Mouse (Mus musculus) embryonic facial prominence, embryonic 12.5 days (tissue): Measurements from ENCODE around the gene Gm45234. TPM values are rescaled to one million over a fixed set of nuclear protein-coding genes. Genes with fewer than 3 reads are reported as not detected.

Source experiments
- ATAC-seq: fragments of 200-750 bp; cut with Nextera tagmentation; 2 replicates; pipeline ENCODE4 v1.8.0; 2017; ENCODE audit not compliant: insufficient number of reproducible peaks, insufficient read depth, low FRiP score, low TSS enrichment
- H3K27ac ChIP-seq: fragments of 300-500 bp; sonication (generic); 2 replicates; pipeline ENCODE4 v1.5.1; 2016; ENCODE audit warnings: mild to moderate bottlenecking
- H3K27me3 ChIP-seq: fragments of 300-500 bp; sonication (generic); 2 replicates; pipeline ENCODE4 v1.6.1; 2016; ENCODE audit warnings: mild to moderate bottlenecking, moderate library complexity
- H3K36me3 ChIP-seq: fragments of 300-500 bp; sonication (generic); 2 replicates; pipeline ENCODE4 v1.6.1; 2016; ENCODE audit warnings: mild to moderate bottlenecking
- H3K4me1 ChIP-seq: fragments of 300-500 bp; sonication (generic); 2 replicates; pipeline ENCODE4 v1.6.1; 2016
- H3K4me2 ChIP-seq: fragments of 300-500 bp; sonication (generic); replicated peaks from 2 replicates; pipeline ENCODE4 v1.6.1; 2016; ENCODE audit warnings: mild to moderate bottlenecking, moderate library complexity
- H3K4me3 ChIP-seq: fragments of 300-500 bp; sonication (generic); 2 replicates; pipeline ENCODE4 v1.5.1; 2016; ENCODE audit warnings: mild to moderate bottlenecking
- H3K9ac ChIP-seq: fragments of 300-500 bp; sonication (generic); 2 replicates; pipeline ENCODE4 v1.6.1; 2016; ENCODE audit warnings: mild to moderate bottlenecking, moderate library complexity
- H3K9me3 ChIP-seq: fragments of 300-500 bp; sonication (generic); 2 replicates; pipeline ENCODE4 v1.6.1; 2016; ENCODE audit warnings: mild to moderate bottlenecking, moderate library complexity
- WGBS: fragments of 180-500 bp; shearing (Covaris S2); methylation state at CpG from one replicate; pipeline ENCODE4 v1.1.7; 2016; 5-methylcytosine and 5-hydroxymethylcytosine counted together
- polyA plus RNA-seq: library from polyadenylated mRNA; unstranded; fragments of >200 nt; fragmentation: Nextera tagmentation; extraction: Ambion mirVana; gene quantifications from 2 replicates; pipeline ENCODE4 v1.2.1, GENCODE M21; 2016

Gene Gm45234
- polyA plus RNA-seq, 1 experiment from 2014 or later, result not detected

DNA sequence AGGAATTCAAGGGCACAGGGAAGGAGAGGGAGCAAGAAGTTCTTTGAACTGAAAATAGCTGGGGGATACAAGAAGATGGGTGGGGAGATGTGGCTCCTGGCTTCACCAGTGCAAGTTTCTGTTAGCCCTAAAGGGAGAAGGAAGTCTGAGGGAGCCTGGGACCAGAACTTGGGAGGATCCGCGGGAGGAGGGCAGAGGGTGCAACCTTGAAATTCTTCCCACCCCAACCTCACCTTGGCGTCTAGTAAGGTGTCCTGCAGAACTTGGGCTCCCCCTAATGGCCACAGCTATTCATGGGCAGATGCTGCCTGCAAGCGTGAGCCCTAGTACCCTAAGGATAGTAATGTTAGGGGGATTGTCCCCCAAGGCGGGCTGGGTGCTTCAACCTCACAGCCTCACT, 3.4 kb upstream of the Gm45234 start:
- H3K9ac ChIP-seq, result no peak overlapping the region
- H3K27me3 ChIP-seq, result no peaks in the 10 kb centered on the region
- H3K27ac ChIP-seq, result peak overlapping the region; percentile 99
- no peaks in the 10 kb centered on the region for H3K9me3 ChIP-seq
- peaks cover 36% of the 10 kb centered on the region for H3K4me1 ChIP-seq
- no peaks in the 10 kb centered on the region for H3K36me3 ChIP-seq
- WGBS, result 3% methylated on average over 5 of the region's 5 CpGs
- ATAC-seq, result no peak
- H3K4me3 ChIP-seq, result 0 out of 2 replicates have a peak overlapping the region, but pooled peaks have one; percentile 4
- H3K4me2 ChIP-seq, result peak overlapping the region; percentile 78

DNA sequence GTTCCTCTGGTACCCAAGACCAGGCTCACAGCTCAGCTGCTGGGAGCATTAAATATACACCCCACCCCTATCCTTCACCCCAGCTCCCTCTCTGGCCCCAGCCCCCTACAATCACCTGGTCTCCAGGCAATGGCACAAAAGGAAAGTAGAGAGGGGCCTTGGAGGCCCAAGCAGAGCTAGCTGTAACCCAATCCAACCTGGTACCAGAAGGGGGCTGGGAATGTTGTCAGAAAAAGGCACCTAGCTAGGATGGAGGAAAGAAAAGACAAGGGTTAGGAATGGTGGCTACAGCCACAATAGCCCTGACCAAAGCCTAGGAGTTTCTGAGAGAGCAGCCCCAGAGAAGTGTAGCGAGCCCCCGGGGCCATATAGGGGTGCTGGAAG, 3.0 kb upstream of the Gm45234 start:
- Histone ChIP-seq H3K9ac (peak overlapping the region; percentile 40; the same call in 1 of the 2 replicates), H3K36me3 (no peaks in the 10 kb centered on the region), H3K4me1 (peaks cover 41% of the 10 kb centered on the region), H3K4me3 (0 out of 2 replicates have a peak overlapping the region, but pooled peaks have one; percentile 4), H3K4me2 (peak overlapping the region; percentile 78), H3K27ac (peak overlapping the region; percentile 99), H3K9me3 (no peaks in the 10 kb centered on the region), H3K27me3 (no peaks in the 10 kb centered on the region)
- ATAC-seq, result no peak
- 61% methylated on average over 2 of the region's 2 CpGs for WGBS

DNA sequence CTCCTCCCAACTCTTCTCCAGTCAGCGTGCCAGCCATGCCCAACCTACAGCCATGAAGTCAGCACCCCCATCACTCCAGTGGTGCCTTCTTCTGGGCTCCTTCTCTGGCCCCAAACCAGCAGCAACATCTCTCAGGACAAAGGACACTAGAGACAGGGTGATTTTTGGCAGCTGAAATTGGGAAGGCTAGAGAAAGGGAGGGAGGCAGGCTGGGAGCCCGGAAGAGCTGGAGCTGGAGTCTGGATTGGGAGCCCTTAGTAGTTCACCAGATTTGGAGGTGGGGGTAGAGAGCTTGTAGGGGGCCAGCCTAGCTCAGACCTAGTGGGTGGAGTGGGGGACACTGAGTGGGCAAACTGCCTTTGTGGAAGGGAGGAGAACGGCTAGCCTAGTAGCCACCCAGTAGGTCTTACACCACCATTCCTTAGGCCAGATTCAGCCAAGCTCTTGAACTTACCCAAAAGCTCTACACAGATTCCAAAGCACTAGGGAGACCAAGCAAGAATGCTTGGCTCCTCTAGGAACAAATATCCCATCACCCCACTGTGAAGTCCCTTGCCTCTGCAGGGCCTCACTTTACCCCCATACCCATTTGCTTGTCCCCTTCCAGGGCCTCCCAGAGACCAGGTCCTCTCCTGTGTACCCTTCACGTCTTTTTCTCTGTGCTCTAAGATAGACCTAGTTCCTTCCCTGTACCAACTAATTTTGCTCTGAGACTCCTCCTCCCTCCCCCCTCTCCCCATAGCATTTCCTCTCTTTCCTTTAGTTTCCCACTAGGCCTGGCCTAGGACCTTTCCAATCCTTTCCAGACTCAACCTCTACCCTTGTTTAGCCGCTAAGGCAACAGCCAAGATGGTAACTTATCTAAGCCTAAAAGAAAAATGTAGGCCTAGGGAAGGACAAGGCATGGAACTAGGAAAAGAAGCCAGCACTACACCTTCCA, 2.4 kb upstream of the Gm45234 start:
- WGBS, result 24% methylated on average over 5 of the region's 5 CpGs
- peak overlapping the region; percentile 98 for H3K9ac ChIP-seq
- H3K27ac ChIP-seq, result peak overlapping the region; percentile 99
- peak overlapping the region; percentile 74 for H3K4me3 ChIP-seq
- H3K4me2 ChIP-seq, result peak overlapping the region; percentile 78
- no peak for ATAC-seq
- H3K27me3 ChIP-seq, result no peaks in the 10 kb centered on the region
- H3K4me1 ChIP-seq, result peaks cover 41% of the 10 kb centered on the region
- no peaks in the 10 kb centered on the region for H3K9me3 ChIP-seq
- no peaks in the 10 kb centered on the region for H3K36me3 ChIP-seq

GRCm38 (mm10) chr6:124757351-124757880, 1.6 kb upstream of the Gm45234 start:
- no peaks in the 10 kb centered on the region for H3K9me3 ChIP-seq
- peak overlapping the region; percentile 78 for H3K4me2 ChIP-seq
- H3K27me3 ChIP-seq, result no peaks in the 10 kb centered on the region
- H3K4me3 ChIP-seq, result peak overlapping the region; percentile 74
- peaks cover 41% of the 10 kb centered on the region for H3K4me1 ChIP-seq
- no peaks in the 10 kb centered on the region for H3K36me3 ChIP-seq
- ATAC-seq, result no peak
- peak overlapping the region; percentile 98 for H3K9ac ChIP-seq
- H3K27ac ChIP-seq, result peak overlapping the region; percentile 99
- 6% methylated on average over 5 of the region's 5 CpGs for WGBS

DNA sequence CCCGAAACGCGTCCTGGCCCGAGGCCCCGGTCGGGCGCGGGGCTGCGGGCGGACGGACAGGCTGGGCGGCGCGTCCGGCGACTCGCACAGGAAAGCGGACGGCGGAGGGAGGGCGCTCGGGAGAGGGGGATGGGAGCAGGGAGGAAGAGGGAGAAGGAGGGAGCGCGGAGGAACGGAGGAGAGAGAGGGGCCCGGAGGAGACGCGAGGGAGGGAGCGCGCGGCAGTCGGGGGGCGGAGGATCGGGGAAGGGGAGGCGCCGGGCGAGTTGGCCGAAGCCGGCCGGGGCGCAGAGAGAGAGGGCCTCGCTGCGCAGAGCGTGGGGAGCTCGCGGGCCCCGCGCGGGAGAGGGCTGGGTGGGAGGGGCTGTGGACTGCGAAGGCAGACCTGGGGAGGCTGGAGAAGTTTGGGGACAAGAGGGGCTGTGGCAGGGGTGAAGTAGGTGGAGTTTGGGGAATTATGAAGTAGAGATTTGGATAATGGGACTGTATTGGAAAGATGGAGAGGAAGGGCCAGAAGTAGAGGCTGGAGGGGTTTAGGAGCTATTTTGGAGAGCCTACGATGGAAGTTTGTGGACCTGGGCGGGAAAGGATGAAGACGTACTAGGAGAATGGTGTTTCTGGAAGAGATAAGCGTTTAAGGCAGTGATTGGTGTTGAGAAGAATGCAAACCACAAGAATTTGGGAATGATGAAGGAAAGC, 980 bp upstream of the Gm45234 start:
- peak overlapping the region; percentile 74 for H3K4me3 ChIP-seq
- no peaks in the 10 kb centered on the region for H3K36me3 ChIP-seq
- H3K9me3 ChIP-seq, result no peaks in the 10 kb centered on the region
- peak overlapping the region; percentile 99 for H3K27ac ChIP-seq
- H3K4me1 ChIP-seq, result peaks cover 41% of the 10 kb centered on the region
- H3K9ac ChIP-seq, result peak overlapping the region; percentile 98
- H3K4me2 ChIP-seq, result peak overlapping the region; percentile 78
- 1% methylated on average over 50 of the region's 54 CpGs for WGBS
- ATAC-seq, result peak; percentile 77
- H3K27me3 ChIP-seq, result no peaks in the 10 kb centered on the region

DNA sequence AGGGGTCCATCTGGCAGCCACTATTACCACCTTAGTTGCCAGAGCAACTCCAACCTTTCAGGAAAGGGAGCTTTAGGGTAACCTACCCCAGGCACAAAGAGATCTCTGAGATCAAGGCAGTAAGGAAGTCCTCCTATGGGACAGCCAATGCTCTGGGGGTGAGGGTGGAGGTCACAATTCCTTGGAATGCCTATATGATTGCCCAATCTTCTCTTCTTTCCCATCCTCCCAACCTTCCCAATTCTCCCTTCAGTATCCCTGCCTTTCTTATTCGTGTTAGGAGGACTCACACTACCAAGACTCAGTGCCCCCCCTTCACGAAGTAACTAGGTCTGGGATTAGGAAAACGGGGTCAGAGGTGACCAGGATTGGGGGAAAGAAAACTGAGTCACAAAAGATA, 515 bp downstream of the Gm45234 start:
- Histone ChIP-seq H3K36me3 (no peaks in the 10 kb centered on the region), H3K9ac (peak overlapping the region; percentile 98), H3K4me1 (peaks cover 41% of the 10 kb centered on the region), H3K4me2 (peak overlapping the region; percentile 78), H3K27me3 (no peaks in the 10 kb centered on the region), H3K27ac (peak overlapping the region; percentile 99), H3K4me3 (peak overlapping the region; percentile 74), H3K9me3 (no peaks in the 10 kb centered on the region)
- WGBS, result 0% methylated on average over 3 of the region's 3 CpGs
- ATAC-seq, result no peak

- ATAC-seq, result no peak
- H3K27me3 ChIP-seq, result no peaks in the 10 kb centered on the region
- H3K4me1 ChIP-seq, result peaks cover 34% of the 10 kb centered on the region
- H3K9me3 ChIP-seq, result no peaks in the 10 kb centered on the region
- peak overlapping the region; percentile 78; the same call in 1 of the 2 replicates for H3K4me2 ChIP-seq
- no peak overlapping the region for H3K27ac ChIP-seq
- H3K36me3 ChIP-seq, result peaks cover 13% of the 10 kb centered on the region
- WGBS, result 85% methylated on average over 2 of the region's 2 CpGs
- no peak overlapping the region for H3K4me3 ChIP-seq
- no peak overlapping the region for H3K9ac ChIP-seq
Observed at GRCm38 (mm10) chr6:124753861-124754260, 2.0 kb downstream of the Gm45234 start.

GRCm38 (mm10) chr6:124750405-124750804, 5.4 kb downstream of the Gm45234 start:
- Histone ChIP-seq H3K36me3 (peaks cover 37% of the 10 kb centered on the region), H3K27ac (no peak overlapping the region), H3K4me1 (peaks cover 30% of the 10 kb centered on the region), H3K4me2 (no peak overlapping the region), H3K4me3 (no peak overlapping the region), H3K9ac (no peak overlapping the region), H3K27me3 (no peaks in the 10 kb centered on the region), H3K9me3 (no peaks in the 10 kb centered on the region)
- no peak for ATAC-seq
- 88% methylated on average over 8 of the region's 8 CpGs for WGBS

DNA sequence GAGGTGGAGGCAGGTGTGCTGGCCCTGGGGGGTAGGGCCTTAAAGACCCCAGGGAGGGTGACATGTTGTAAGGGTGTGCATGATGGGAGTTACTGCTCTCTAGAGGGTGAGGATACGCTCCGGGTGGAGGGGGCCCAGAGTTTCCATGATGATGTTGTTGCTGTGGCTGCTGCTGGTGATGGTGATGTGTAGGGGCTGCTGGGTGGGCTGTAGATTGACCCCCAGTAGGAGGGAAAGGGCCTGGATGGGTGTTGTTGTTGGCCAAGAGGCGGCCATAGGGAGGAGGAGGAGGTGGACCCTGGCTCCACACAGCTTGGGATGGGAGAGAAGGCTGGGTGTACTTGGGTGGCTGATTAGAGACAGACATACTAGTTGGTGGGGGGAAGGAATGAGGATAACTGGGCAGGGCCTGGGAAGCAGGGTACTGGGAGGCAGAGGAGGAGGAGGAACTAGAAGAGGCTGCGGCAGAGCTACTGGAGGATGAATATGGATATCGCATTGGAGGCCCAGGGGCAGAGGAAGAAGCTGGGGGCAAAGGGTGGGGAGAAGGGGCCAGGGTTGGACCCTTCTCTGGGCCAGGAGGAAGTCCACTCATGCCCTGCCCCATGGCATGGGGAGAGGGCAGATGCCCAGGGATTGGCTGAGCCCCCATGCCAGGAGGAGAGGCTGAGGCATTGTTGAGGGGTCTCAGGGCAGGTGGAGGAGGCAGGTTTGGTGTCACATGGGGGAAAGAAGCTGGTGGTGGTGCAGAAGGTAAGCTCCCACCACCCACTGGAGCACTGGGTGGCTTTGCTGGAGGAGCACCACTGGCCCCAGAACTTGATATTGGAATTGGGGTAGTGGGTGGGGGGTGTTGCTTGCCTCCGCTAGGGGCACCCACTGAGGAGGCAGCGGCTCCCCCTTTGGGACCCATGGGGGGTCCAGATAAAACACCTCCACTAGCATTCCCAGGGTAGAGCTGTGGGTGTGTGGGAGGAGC, 8.9 kb downstream of the Gm45234 start:
- peak overlapping the region; percentile 47; the same call in 1 of the 2 replicates for H3K4me3 ChIP-seq
- WGBS, result 91% methylated on average over 7 of the region's 7 CpGs
- no peak for ATAC-seq
- H3K4me1 ChIP-seq, result peaks cover 23% of the 10 kb centered on the region
- peak overlapping the region; percentile 37; the same call in 1 of the 2 replicates for H3K27ac ChIP-seq
- H3K9me3 ChIP-seq, result no peaks in the 10 kb centered on the region
- H3K36me3 ChIP-seq, result peaks cover 64% of the 10 kb centered on the region
- H3K27me3 ChIP-seq, result no peaks in the 10 kb centered on the region
- peak overlapping the region; percentile 96 for H3K4me2 ChIP-seq
- H3K9ac ChIP-seq, result peak overlapping the region; percentile 83; the same call in 1 of the 2 replicates

DNA sequence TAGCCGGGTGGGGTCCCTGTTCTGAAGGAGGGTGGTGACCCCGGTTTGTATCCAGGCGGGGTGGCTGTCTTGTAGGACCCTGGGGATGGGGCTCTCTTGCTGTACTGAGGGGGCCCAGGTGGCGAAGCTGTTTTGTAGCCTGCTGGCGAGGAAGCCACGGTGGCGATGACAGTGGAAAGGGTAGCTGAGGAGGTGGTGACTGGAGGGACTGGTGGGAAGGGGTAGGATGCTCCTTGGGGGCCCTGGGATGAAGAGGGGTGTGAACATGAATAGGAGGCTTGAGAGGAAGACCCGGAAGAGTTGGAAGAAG, 9.6 kb downstream of the Gm45234 start:
- peaks cover 64% of the 10 kb centered on the region for H3K36me3 ChIP-seq
- 0 out of 2 replicates have a peak, but pooled peaks have one; percentile 0 for ATAC-seq

More for the DNA sequence above, 9.6 kb downstream of the Gm45234 start:
- Histone ChIP-seq H3K27ac (peak overlapping the region; percentile 88), H3K9me3 (no peaks in the 10 kb centered on the region), H3K9ac (peak overlapping the region; percentile 83), H3K4me3 (peak overlapping the region; percentile 47), H3K4me2 (peak overlapping the region; percentile 96), H3K27me3 (no peaks in the 10 kb centered on the region), H3K4me1 (peaks cover 28% of the 10 kb centered on the region)
- WGBS, result 20% methylated on average over 8 of the region's 8 CpGs
